Mouse (Mus musculus): ENCODE results near the gene Gzmf. TPM values are rescaled to one million over a fixed set of nuclear protein-coding genes. Genes with fewer than 3 reads are reported as not detected.
"Not testable (repeated sequence)": the region's sequence is repeated elsewhere in the genome, so short reads cannot be mapped to it uniquely, and the experiment has no call there.

The Gzmf gene
- polyA plus RNA-seq (2015; fragmentation: Nextera tagmentation; extraction: Ambion mirVana) = not detected in 2 replicates

DNA sequence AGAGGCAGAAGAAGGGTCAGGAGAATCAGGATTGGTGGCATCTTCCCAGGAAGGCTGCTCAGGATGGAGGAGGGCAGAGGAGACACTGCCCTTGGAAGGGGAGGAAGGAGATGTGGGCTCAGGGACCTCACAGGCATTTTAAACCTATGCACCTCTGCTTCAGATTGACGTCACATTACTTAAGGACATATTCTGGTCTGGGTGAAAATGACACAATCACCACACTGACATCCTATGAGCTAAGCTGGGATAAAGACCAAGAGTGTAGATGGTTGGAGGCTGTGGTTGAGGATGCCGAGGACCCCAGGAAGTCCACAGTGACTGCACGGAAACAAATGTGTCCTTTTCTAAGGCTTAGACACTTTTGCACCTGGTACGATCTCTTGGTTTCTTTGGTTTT is at the start of gene Gzmf:
Gene Gzmf, minus strand, starts transcription at position 101 of the 400 bp plus-strand sequence.
- Histone ChIP-seq H3K27ac (ENCODE audit: low read length) (no peak within 1 kb of the TSS), H3K4me3 (replicated peaks; ENCODE audit: low read length) (no peak within 1 kb of the TSS), H3K9ac (ENCODE audit: low read length) (no peak within 1 kb of the TSS), H3K36me3 (ENCODE audit: control insufficient read depth, insufficient read depth, low read length) (no peaks in the 10 kb centered on the region), H3K4me2 (ENCODE audit: low read depth, low read length) (no peak within 1 kb of the TSS), H3K9me3 (replicated peaks; ENCODE audit: control insufficient read depth, low read length) (no peaks in the 10 kb centered on the region), H3K27me3 (ENCODE audit: control insufficient read depth, insufficient read depth, low read length) (no peaks in the 10 kb centered on the region), H3K4me1 (ENCODE audit: control insufficient read depth, insufficient read depth, low read length) (no peaks in the 10 kb centered on the region)
- ATAC-seq (ENCODE audit: insufficient read depth, low FRiP score) = no peak
- 89% methylated on average over 4 of the region's 4 CpGs for WGBS

DNA sequence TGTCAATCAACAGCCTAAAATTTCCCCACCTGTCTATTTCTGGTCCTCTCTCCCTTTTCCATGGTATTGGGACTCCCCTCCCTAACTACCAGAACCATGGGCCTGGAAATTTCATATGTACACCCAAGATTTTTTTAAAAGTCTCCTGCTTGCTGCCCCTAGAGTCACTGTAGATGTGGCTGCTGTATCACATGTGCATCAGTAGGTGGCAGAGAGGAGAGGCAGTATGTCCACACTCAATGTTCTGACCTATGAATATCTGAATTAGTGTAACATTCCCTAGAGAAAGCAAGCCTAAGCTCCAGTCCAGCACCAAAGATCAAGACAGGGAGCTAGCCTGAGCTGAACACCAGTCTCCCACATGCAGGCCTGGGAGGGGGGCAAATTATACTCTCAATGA is 29.2 kb upstream of the Gzmf start:
- Histone ChIP-seq H3K4me3 (replicated peaks; ENCODE audit: low read length) (no peak overlapping the region), H3K4me2 (ENCODE audit: low read depth, low read length) (no peak overlapping the region), H3K27me3 (ENCODE audit: control insufficient read depth, insufficient read depth, low read length) (no peaks in the 10 kb centered on the region), H3K9ac (ENCODE audit: low read length) (no peak overlapping the region), H3K27ac (ENCODE audit: low read length) (no peak overlapping the region), H3K4me1 (ENCODE audit: control insufficient read depth, insufficient read depth, low read length) (no peaks in the 10 kb centered on the region), H3K9me3 (replicated peaks; ENCODE audit: control insufficient read depth, low read length) (no peaks in the 10 kb centered on the region), H3K36me3 (ENCODE audit: control insufficient read depth, insufficient read depth, low read length) (no peaks in the 10 kb centered on the region)
- ATAC-seq (ENCODE audit: insufficient read depth, low FRiP score) = no peak

DNA sequence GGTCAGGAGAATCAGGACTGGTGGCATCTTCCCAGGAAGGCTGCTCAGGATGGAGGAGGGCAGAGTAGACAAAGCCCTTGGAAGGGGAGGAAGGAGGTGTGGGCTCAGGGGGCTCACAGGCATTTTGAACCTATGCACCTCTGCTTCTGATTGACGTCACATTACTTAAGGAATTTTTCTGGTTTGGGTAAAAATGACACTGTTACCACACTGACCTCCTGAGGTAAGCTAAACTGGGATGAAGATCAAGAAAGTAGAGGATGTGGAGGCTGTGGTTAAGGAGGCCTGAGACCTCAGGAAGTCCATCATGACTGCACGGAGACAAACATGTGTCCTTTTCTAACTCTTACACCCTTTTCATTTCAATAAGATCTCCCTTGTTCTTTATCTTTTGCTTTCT is 23.3 kb upstream of the Gzmf start, which contains the start of gene Gzmc:
Gene Gzmc, minus strand, starts transcription at position 101 of the 400 bp plus-strand sequence.
- no peaks in the 10 kb centered on the region for H3K27me3 ChIP-seq (ENCODE audit: control insufficient read depth, insufficient read depth, low read length)
- H3K27ac ChIP-seq (ENCODE audit: low read length) = no peak within 1 kb of the TSS
- H3K4me2 ChIP-seq (ENCODE audit: low read depth, low read length) = no peak within 1 kb of the TSS
- no peaks in the 10 kb centered on the region for H3K9me3 ChIP-seq (replicated peaks; ENCODE audit: control insufficient read depth, low read length)
- H3K4me1 ChIP-seq (ENCODE audit: control insufficient read depth, insufficient read depth, low read length) = no peaks in the 10 kb centered on the region
- ATAC-seq (ENCODE audit: insufficient read depth, low FRiP score) = no peak
- no peak within 1 kb of the TSS for H3K4me3 ChIP-seq (replicated peaks; ENCODE audit: low read length)
- WGBS = 70% methylated on average over 2 of the region's 2 CpGs
- no peak within 1 kb of the TSS for H3K9ac ChIP-seq (ENCODE audit: low read length)
- no peaks in the 10 kb centered on the region for H3K36me3 ChIP-seq (ENCODE audit: control insufficient read depth, insufficient read depth, low read length)

DNA sequence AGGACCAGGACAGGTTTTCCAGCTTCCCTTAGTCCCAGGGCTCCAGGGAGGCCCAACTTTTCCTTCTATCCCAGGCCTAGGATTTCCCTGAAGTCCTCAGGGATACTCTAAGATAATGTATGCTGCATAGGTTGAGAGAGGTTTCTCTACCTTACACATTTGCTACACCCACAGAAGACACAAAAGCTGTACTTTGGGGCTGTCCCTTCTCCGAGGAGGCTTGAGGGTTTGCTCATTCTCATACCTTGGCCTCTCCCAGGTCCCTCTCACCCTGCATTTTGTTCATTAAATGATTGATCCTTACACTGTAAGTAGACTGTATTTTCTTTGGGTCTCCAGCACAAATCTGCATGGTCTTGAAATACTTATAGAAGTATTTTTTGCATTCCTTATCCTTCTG is 5.6 kb downstream of the Gzmf start:
- H3K4me3 ChIP-seq (replicated peaks; ENCODE audit: low read length) = no peak overlapping the region
- H3K9ac ChIP-seq (ENCODE audit: low read length) = no peak overlapping the region
- H3K27me3 ChIP-seq (ENCODE audit: control insufficient read depth, insufficient read depth, low read length) = no peaks in the 10 kb centered on the region
- no peaks in the 10 kb centered on the region for H3K4me1 ChIP-seq (ENCODE audit: control insufficient read depth, insufficient read depth, low read length)
- no peaks in the 10 kb centered on the region for H3K9me3 ChIP-seq (replicated peaks; ENCODE audit: control insufficient read depth, low read length)
- ATAC-seq (ENCODE audit: insufficient read depth, low FRiP score) = no peak
- no peak overlapping the region for H3K4me2 ChIP-seq (ENCODE audit: low read depth, low read length)
- H3K27ac ChIP-seq (ENCODE audit: low read length) = no peak overlapping the region
- H3K36me3 ChIP-seq (ENCODE audit: control insufficient read depth, insufficient read depth, low read length) = no peaks in the 10 kb centered on the region
- WGBS = 84% methylated on average over 1 of the region's 1 CpGs

DNA sequence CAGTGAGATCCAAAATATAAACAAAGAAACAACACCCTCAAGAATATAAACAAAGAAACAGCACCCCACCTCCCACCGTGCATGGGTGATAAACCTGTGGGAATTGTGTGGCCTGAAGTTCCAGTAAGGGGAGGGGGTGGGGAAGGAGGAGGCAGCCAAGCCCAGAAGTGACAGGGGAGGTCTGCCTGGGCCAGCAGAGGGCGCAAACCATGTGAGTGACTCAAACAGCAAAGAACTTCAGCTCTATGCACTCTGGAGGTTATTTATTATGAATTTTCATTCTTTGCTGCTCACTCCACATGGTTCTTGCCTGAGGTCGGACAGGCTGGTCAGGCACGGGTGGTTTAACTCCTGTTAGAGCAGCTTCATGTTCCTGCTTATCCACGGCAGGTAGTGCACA is 6.2 kb downstream of the Gzmf start:
- not testable (repeated sequence) for H3K27me3 ChIP-seq (ENCODE audit: control insufficient read depth, insufficient read depth, low read length); H3K27ac ChIP-seq (ENCODE audit: low read length); H3K4me3 ChIP-seq (replicated peaks; ENCODE audit: low read length); H3K36me3 ChIP-seq (ENCODE audit: control insufficient read depth, insufficient read depth, low read length); H3K9ac ChIP-seq (ENCODE audit: low read length); ATAC-seq (ENCODE audit: insufficient read depth, low FRiP score); H3K4me2 ChIP-seq (ENCODE audit: low read depth, low read length); H3K9me3 ChIP-seq (replicated peaks; ENCODE audit: control insufficient read depth, low read length); H3K4me1 ChIP-seq (ENCODE audit: control insufficient read depth, insufficient read depth, low read length)
- WGBS = 31% methylated on average over 5 of the region's 5 CpGs

DNA sequence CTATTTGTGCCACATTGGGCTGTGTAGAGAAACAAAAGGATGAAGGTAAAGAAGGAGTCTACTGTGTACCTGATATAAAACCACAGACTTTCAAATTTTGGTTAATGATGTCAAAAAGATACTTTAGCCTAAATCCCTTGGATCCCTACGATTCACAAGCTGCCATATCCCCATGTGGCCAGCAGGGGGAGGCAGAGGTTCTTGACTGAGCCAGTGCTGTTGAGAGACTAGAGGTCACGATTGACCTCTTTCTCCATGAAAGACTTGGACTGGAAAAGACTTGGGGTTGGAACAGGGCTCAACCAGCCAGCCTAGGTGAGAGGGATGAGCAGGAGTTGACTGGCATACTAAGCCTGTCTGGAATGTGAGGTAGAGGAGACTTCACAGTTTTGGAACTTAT is 7.2 kb downstream of the Gzmf start:
- 11% methylated on average over 2 of the region's 2 CpGs for WGBS
- no peak overlapping the region for H3K4me3 ChIP-seq (replicated peaks; ENCODE audit: low read length)
- no peaks in the 10 kb centered on the region for H3K4me1 ChIP-seq (ENCODE audit: control insufficient read depth, insufficient read depth, low read length)
- no peak overlapping the region for H3K27ac ChIP-seq (ENCODE audit: low read length)
- no peak for ATAC-seq (ENCODE audit: insufficient read depth, low FRiP score)
- no peaks in the 10 kb centered on the region for H3K9me3 ChIP-seq (replicated peaks; ENCODE audit: control insufficient read depth, low read length)
- no peaks in the 10 kb centered on the region for H3K27me3 ChIP-seq (ENCODE audit: control insufficient read depth, insufficient read depth, low read length)
- H3K9ac ChIP-seq (ENCODE audit: low read length) = no peak overlapping the region
- H3K4me2 ChIP-seq (ENCODE audit: low read depth, low read length) = no peak overlapping the region
- no peaks in the 10 kb centered on the region for H3K36me3 ChIP-seq (ENCODE audit: control insufficient read depth, insufficient read depth, low read length)

DNA sequence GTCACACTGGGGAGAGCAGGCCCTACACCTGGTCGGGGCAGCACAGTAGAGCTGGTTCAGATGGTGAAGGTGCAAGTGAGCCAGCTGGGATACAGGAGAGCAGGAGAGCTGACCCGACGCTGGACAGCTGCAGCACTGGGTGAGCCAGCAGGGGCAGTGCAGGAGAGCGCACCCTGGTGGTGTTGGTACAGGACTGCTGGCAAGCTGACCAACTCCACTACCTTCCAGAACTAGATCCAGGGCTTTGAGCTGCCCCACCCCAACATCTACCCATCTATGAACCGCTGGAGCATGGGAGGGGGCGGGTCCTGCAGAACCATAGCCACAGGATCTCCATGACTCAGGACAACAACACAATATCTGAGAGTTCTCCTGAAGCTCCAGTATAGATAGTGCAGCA is 24.3 kb downstream of the Gzmf start:
- Histone ChIP-seq H3K36me3 (ENCODE audit: control insufficient read depth, insufficient read depth, low read length) (no peaks in the 10 kb centered on the region), H3K27me3 (ENCODE audit: control insufficient read depth, insufficient read depth, low read length) (no peaks in the 10 kb centered on the region), H3K27ac (ENCODE audit: low read length) (no peak overlapping the region), H3K9me3 (replicated peaks; ENCODE audit: control insufficient read depth, low read length) (no peaks in the 10 kb centered on the region), H3K4me1 (ENCODE audit: control insufficient read depth, insufficient read depth, low read length) (no peaks in the 10 kb centered on the region), H3K9ac (ENCODE audit: low read length) (no peak overlapping the region), H3K4me3 (replicated peaks; ENCODE audit: low read length) (no peak overlapping the region), H3K4me2 (ENCODE audit: low read depth, low read length) (no peak overlapping the region)
- ATAC-seq (ENCODE audit: insufficient read depth, low FRiP score) = no peak
- WGBS = 52% methylated on average over 6 of the region's 6 CpGs

DNA sequence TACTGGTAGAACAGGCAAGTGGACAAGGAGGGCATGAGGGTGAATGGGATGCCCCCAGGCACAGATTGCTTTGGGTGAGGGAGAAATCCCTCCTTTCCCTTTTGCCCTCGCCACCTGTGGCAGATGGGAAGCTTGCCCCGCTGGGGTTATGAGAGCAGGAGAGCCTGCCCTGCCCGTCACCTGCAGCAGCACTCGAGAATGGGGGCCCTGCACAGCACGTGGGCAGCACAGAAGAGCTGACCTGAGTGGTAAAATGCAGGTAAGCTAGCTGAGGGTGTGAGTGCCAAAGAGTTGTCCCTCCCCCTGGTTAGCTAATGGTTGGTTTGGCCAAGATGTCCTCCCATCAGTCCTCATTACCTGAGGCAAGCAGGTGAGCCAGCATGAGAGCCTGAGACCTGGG is 24.7 kb downstream of the Gzmf start:
- Histone ChIP-seq H3K27ac (ENCODE audit: low read length) (no peak overlapping the region), H3K9ac (ENCODE audit: low read length) (no peak overlapping the region), H3K9me3 (replicated peaks; ENCODE audit: control insufficient read depth, low read length) (no peaks in the 10 kb centered on the region), H3K4me2 (ENCODE audit: low read depth, low read length) (no peak overlapping the region), H3K4me1 (ENCODE audit: control insufficient read depth, insufficient read depth, low read length) (no peaks in the 10 kb centered on the region), H3K27me3 (ENCODE audit: control insufficient read depth, insufficient read depth, low read length) (no peaks in the 10 kb centered on the region), H3K36me3 (ENCODE audit: control insufficient read depth, insufficient read depth, low read length) (no peaks in the 10 kb centered on the region), H3K4me3 (replicated peaks; ENCODE audit: low read length) (no peak overlapping the region)
- no peak for ATAC-seq (ENCODE audit: insufficient read depth, low FRiP score)
- 74% methylated on average over 5 of the region's 5 CpGs for WGBS

DNA sequence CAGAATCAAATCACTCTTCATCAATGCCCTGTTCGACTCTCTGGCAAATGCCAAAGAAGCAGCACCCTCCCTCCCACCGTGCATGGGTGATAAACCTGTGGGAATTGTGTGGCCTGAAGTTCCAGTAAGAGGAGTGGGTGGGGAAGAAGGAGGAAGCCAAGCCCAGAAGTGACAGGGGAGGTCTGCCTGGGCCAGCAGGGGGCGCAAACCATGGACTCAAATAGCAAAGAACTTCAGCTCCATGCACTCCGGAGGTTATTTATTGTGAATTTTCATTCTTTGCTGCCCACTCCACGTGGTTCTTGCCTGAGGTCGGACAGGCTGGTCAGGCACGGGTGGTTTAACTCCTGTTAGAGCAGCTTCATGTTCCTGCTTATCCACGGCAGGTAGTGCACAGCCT is 33.6 kb downstream of the Gzmf start:
- not testable (repeated sequence) for H3K4me2 ChIP-seq (ENCODE audit: low read depth, low read length); H3K27ac ChIP-seq (ENCODE audit: low read length); H3K9me3 ChIP-seq (replicated peaks; ENCODE audit: control insufficient read depth, low read length); H3K27me3 ChIP-seq (ENCODE audit: control insufficient read depth, insufficient read depth, low read length); ATAC-seq (ENCODE audit: insufficient read depth, low FRiP score); H3K9ac ChIP-seq (ENCODE audit: low read length); H3K4me3 ChIP-seq (replicated peaks; ENCODE audit: low read length); H3K36me3 ChIP-seq (ENCODE audit: control insufficient read depth, insufficient read depth, low read length); H3K4me1 ChIP-seq (ENCODE audit: control insufficient read depth, insufficient read depth, low read length)
- 21% methylated on average over 8 of the region's 8 CpGs for WGBS

DNA sequence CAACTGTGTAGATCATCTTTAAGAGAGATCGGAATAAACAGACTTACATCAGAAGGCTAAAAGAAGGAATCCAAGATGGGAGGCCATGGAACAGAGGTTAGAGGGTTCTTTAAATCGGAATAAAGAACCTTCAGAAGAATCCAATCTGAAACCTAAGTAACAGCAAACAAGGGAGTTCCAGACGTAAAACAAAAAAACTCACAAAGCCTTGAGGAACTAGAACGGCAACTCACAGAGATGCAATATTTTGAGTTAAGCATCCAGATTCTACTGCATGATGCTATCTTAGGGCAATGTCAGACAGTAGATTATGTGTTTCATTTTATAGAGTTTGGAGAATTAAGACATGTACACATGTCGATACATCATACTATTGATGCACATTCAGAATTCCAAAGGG is 36.7 kb downstream of the Gzmf start, which contains the start of gene Gzmn:
Gene Gzmn, minus strand, starts transcription at position 101 of the 400 bp plus-strand sequence.
- H3K4me3 ChIP-seq (replicated peaks; ENCODE audit: low read length) = no peak within 1 kb of the TSS
- no peak within 1 kb of the TSS for H3K9ac ChIP-seq (ENCODE audit: low read length)
- 88% methylated on average over 5 of the region's 5 CpGs for WGBS
- no peaks in the 10 kb centered on the region for H3K27me3 ChIP-seq (ENCODE audit: control insufficient read depth, insufficient read depth, low read length)
- ATAC-seq (ENCODE audit: insufficient read depth, low FRiP score) = no peak
- no peak within 1 kb of the TSS for H3K4me2 ChIP-seq (ENCODE audit: low read depth, low read length)
- no peak within 1 kb of the TSS for H3K27ac ChIP-seq (ENCODE audit: low read length)
- no peaks in the 10 kb centered on the region for H3K4me1 ChIP-seq (ENCODE audit: control insufficient read depth, insufficient read depth, low read length)
- no peaks in the 10 kb centered on the region for H3K9me3 ChIP-seq (replicated peaks; ENCODE audit: control insufficient read depth, low read length)
- no peaks in the 10 kb centered on the region for H3K36me3 ChIP-seq (ENCODE audit: control insufficient read depth, insufficient read depth, low read length)

Measured in stomach, embryonic 16.5 days (tissue).